Mouse (Mus musculus) subcutaneous adipose tissue, adult 2 months (tissue): ENCODE results near the gene Gm20867. TPM values are rescaled to one million over a fixed set of nuclear protein-coding genes. Genes with fewer than 3 reads are reported as not detected.

Source experiments
- polyA plus RNA-seq: library from polyadenylated mRNA; depleted of rRNA; stranded (reverse); fragments of >200 nt; gene quantifications from 2 replicates; pipeline ENCODE4 v1.2.3, GENCODE M21; 2012; ENCODE audit warnings: low replicate concordance; rRNA removed

Gene Gm20867
- not detected in 2 replicates for polyA plus RNA-seq

GRCm38 (mm10) chrY:77963104-77963503 is at the start of gene Gm20867:
Gm20867 (minus strand) TSS chrY:77963204.

Other genes with a start within 250 kb of the Gm20867 start
- gene Gm29564, start 249.8 kb upstream of the Gm20867 start, polyA plus RNA-seq, result not detected in 2 replicates